Mouse (Mus musculus) kidney, adult 2 months (tissue): ENCODE data around the gene Plcb3.
A peak's percentile ranks its signal among the peaks of the same experiment; 100 is the strongest.

Experiments used
- CTCF ChIP-seq: fragments of 200-500 bp; conservative IDR thresholded peaks from 2 replicates; pipeline ENCODE4 v1.5.1; 2011; ENCODE audit warnings: low read depth, mild to moderate bottlenecking, control low read depth, low read length, moderate library complexity, mixed read lengths; ENCODE audit not compliant: insufficient read depth, insufficient read length
- POLR2A ChIP-seq: fragments of 200-500 bp; IDR thresholded peaks from one replicate; pipeline ENCODE4 v1.6.1; 2011; ENCODE audit warnings: low read depth, low read length, control low read depth

DNA sequence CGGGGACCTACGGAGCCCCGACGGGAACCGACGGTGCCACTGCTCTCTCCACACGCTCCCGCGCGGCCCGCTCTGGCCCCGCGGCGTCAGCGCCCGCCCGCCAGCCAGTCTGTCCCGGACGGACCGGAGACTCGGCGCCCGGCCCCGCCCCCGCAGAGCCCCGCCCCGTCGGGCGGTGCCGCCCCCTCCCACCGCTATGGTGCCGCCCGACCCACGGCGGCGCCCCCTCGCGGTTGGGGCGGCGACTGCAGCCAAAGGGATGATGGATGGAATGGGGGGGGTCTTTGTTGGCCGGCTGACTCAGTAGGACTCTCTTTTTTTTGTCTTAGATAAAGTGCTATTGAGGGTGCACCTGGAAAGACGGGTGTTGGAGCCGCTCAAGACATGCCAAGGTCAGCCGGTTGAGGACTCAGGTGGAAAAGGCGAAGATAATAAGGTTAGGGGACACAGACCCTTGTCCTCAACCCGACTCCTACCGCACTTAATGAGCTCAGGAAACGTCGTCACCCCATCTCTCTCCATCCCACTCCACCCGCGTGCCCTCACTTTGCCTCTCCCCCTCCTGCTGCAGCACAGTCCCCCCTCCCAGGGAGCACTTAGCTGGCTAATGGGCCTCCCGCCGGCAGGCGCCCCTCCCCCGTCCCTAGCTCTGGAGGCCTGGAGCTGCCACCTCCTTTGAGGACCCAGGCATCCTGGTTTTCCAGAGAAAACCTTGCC is 6.4 kb downstream of the Plcb3 start:
- TF ChIP-seq CTCF (peak; percentile 63), POLR2A (no peak)
